ENCODE assay signal across 7 mouse cellular contexts in the genomic region with DNA sequence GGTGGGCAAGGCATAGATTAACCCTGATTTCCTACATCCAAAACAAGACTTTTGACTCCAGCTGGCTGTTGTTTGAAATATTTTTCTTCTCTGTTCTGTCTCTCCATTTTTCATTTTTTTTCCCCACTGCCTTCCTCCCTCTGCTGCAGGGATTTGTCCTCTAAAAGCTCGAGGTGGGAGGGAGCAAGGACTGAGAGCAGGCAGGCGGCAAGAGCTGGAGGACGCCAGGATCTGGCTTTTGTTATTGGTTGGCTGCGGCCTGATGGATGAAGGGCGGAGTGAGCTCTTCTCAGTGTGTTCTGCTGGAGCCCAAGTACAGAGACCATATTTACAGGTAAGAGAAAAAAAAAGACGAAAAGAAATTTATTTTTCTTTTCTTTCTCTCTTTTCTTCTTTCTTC. TPM values are rescaled to one million over a fixed set of nuclear protein-coding genes. Genes with fewer than 3 reads are reported as not detected.
DNase-seq lines count a peak whose midpoint lies in the region; ATAC-seq and TF ChIP-seq lines count a peak whose summit lies in the region.

Gene Csrnp3, plus strand, starts transcription at position 217 of the 400 bp plus-strand sequence.

- DNase-seq in adrenal gland, adult 8-10 months = peak; percentile 2
- DNase-seq in cerebellum, adult 2 months = peak; percentile 65 to 84
- peak; percentile 54 for DNase-seq in kidney, postnatal 14 days
- peak; percentile 46 for DNase-seq in liver
- peak; percentile 68 for DNase-seq in ovary, adult 18-20 months (ENCODE audit: low spot score)

- peak; percentile 96 for ATAC-seq in frontal cortex, adult (ENCODE audit: low TSS enrichment)
- no peak for ATAC-seq in erythroblast, adult 5-6 weeks (replicated peaks; ENCODE audit: low FRiP score, poor library complexity, severe bottlenecking)

- no peak within 1 kb of the TSS for H3K27ac ChIP-seq in cerebellum, adult 2 months (ENCODE audit: insufficient read depth, low read length)

- 1% methylated on average over 6 of the region's 6 CpGs for WGBS in cerebellum, adult 2 months

- peak; percentile 49; the same call in 1 of the 2 replicates for TF ChIP-seq POLR2A in cerebellum, adult 2 months (IDR thresholded peaks at IDR 0.05; ENCODE audit: borderline replicate concordance, insufficient read depth, low read length)

- H3K4me1 ChIP-seq in cerebellum, adult 2 months (ENCODE audit: control insufficient read depth, insufficient read depth, low read length) = no peaks in the 10 kb centered on the region; the same call in 1 of the 2 replicates

- peak within 1 kb of the TSS; percentile 88 for H3K4me3 ChIP-seq in cerebellum, adult 2 months (replicated peaks; ENCODE audit: insufficient read depth, low read depth, low read length)

- no peak for TF ChIP-seq CTCF in cerebellum, adult 2 months (IDR thresholded peaks at IDR 0.05; ENCODE audit: borderline replicate concordance, insufficient read depth, low read depth, low read length)

- no peaks in the 10 kb centered on the region for H3K27me3 ChIP-seq in cerebellum, adult 2 months (ENCODE audit: control insufficient read depth, insufficient read depth, low read length)

RNA-seq across cellular contexts. Expression of gene Csrnp3, which starts in this region (rescaled TPM):
- total RNA-seq in adrenal gland, adult 8-10 months (2022) = 1 to 10 TPM in 2 of 4 experiments, under 1 TPM in 2; 0.41 to 1.1 (median 0.87) TPM
- 10.4 and 12.0 TPM in 2 replicates for polyA plus RNA-seq in cerebellum, adult 2 months (2012; rRNA removed)
- total RNA-seq in erythroblast, adult 5-6 weeks (2015; ENCODE audit: low replicate concordance) = not detected in 2 replicates
- 0.14 TPM in 1 of 2 replicates, not detected in the other for total RNA-seq in erythroblast, adult 5-6 weeks (2017; ENCODE audit: low replicate concordance)

Comparison
In these comparisons a context has a peak if more than half of its experiments do, and no peak if none do; other contexts are left out.
1. DNase-seq: peak in every context shown above with its lines; median percentile 74 in cerebellum, adult 2 months; 68 in ovary, adult 18-20 months; 54 in kidney, postnatal 14 days; 46 in liver; 2 in adrenal gland, adult 8-10 months.